Mouse (Mus musculus) heart, adult 2 months (tissue): Measurements from ENCODE around the gene Elobl.

ENCODE experiments used
- EP300 ChIP-seq: fragments of 200-500 bp; IDR thresholded peaks from 2 replicates; pipeline ENCODE4 v1.6.1; 2011; ENCODE audit warnings: low read depth, low read length, control low read depth; ENCODE audit not compliant: insufficient read depth
- POLR2A ChIP-seq: fragments of 200-500 bp; IDR thresholded peaks from 2 replicates; pipeline ENCODE4 v1.6.1; 2011; ENCODE audit warnings: mild to moderate bottlenecking, low read depth, low read length, control low read depth; ENCODE audit not compliant: insufficient read depth

DNA sequence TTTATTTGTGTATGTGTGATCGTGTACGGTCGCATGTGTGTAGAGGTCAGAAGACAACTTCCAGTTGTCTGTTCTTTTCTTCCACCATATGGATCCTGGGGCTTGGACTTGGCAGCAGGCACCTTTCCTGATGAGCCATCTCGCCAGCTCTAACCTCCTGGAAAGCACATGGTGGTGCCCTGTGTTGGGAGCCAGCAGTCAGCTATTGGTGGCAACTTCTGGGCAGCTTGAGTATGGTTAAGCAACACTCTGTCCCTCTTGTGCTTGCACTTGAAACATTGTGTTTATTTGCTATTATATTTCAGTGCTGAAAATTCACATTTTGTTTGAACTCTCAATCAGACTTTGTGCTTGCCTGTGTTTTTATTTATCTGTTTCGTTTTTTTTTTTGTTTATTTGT lies 22.2 kb upstream of the Elobl start:
- TF ChIP-seq EP300 (no peak), POLR2A (no peak)
